Mouse (Mus musculus): Measurements from ENCODE around the gene Rnf31. TPM values are rescaled to one million over a fixed set of nuclear protein-coding genes. Genes with fewer than 3 reads are reported as not detected.

The Rnf31 gene
- total and polyA plus RNA-seq, 2 experiments from 2014 or later = 13.6 to 15.0 TPM

- TF ChIP-seq CTCF (IDR thresholded peaks at IDR 0.05; ENCODE audit: low read depth) (no peak), EP300 (IDR thresholded peaks at IDR 0.05; ENCODE audit: low read depth) (no peak)
- Histone ChIP-seq H3K4me2 (ENCODE audit: low read depth, low read length) (peak overlapping the region; percentile 96), H3K9ac (replicated peaks; ENCODE audit: low read depth, low read length) (peak overlapping the region; percentile 86), H3K4me1 (ENCODE audit: control insufficient read depth, insufficient read depth) (peaks cover 17% of the 10 kb centered on the region), H3K9me3 (replicated peaks; ENCODE audit: control insufficient read depth, low read length) (no peaks in the 10 kb centered on the region), H3K36me3 (replicated peaks; ENCODE audit: control insufficient read depth, insufficient read depth, low read length) (peaks cover 32% of the 10 kb centered on the region), H3K27ac (ENCODE audit: low read depth) (peak overlapping the region; percentile 98), H3K27me3 (ENCODE audit: control insufficient read depth, insufficient read depth, low read length) (no peaks in the 10 kb centered on the region), H3K4me3 (ENCODE audit: low read depth, low read length) (peak overlapping the region; percentile 98)
- ATAC-seq (ENCODE audit: insufficient read depth, low read depth) (no peak), DNase-seq (ENCODE audit: low spot score) (peak; percentile 26)
- WGBS = 15% methylated on average over 17 of the region's 17 CpGs
These were observed 52.9 kb downstream of the Rnf31 start for GRCm38 (mm10) chr14:55644261-55644888.

GRCm38 (mm10) chr14:55649884-55650283, 58.4 kb downstream of the Rnf31 start, which contains the start of gene Tssk4:
Tssk4 (plus strand) TSS chr14:55650184.
- no peak within 1 kb of the TSS for H3K4me3 ChIP-seq (ENCODE audit: low read depth, low read length)
- no peak for ATAC-seq (ENCODE audit: insufficient read depth, low read depth)
- peaks cover 10% of the 10 kb centered on the region; the same call in 1 of the 2 replicates for H3K36me3 ChIP-seq (replicated peaks; ENCODE audit: control insufficient read depth, insufficient read depth, low read length)
- H3K9ac ChIP-seq (replicated peaks; ENCODE audit: low read depth, low read length) = no peak within 1 kb of the TSS
- no peaks in the 10 kb centered on the region for H3K27me3 ChIP-seq (ENCODE audit: control insufficient read depth, insufficient read depth, low read length)
- 87% methylated on average over 2 of the region's 2 CpGs for WGBS
- H3K4me2 ChIP-seq (ENCODE audit: low read depth, low read length) = no peak within 1 kb of the TSS
- TF ChIP-seq CTCF (IDR thresholded peaks at IDR 0.05; ENCODE audit: low read depth) (no peak), EP300 (IDR thresholded peaks at IDR 0.05; ENCODE audit: low read depth) (no peak)
- H3K4me1 ChIP-seq (ENCODE audit: control insufficient read depth, insufficient read depth) = no peaks in the 10 kb centered on the region
- DNase-seq (ENCODE audit: low spot score) = no peak
- H3K9me3 ChIP-seq (replicated peaks; ENCODE audit: control insufficient read depth, low read length) = no peaks in the 10 kb centered on the region
- H3K27ac ChIP-seq (ENCODE audit: low read depth) = no peak within 1 kb of the TSS

GRCm38 (mm10) chr14:55651528-55651927, 60.0 kb downstream of the Rnf31 start:
- ATAC-seq (ENCODE audit: insufficient read depth, low read depth) = no peak
- Histone ChIP-seq H3K27me3 (ENCODE audit: control insufficient read depth, insufficient read depth, low read length) (no peaks in the 10 kb centered on the region), H3K27ac (ENCODE audit: low read depth) (no peak overlapping the region), H3K36me3 (replicated peaks; ENCODE audit: control insufficient read depth, insufficient read depth, low read length) (peaks cover 3% of the 10 kb centered on the region; the same call in 1 of the 2 replicates), H3K4me2 (ENCODE audit: low read depth, low read length) (no peak overlapping the region), H3K9me3 (replicated peaks; ENCODE audit: control insufficient read depth, low read length) (no peaks in the 10 kb centered on the region), H3K4me1 (ENCODE audit: control insufficient read depth, insufficient read depth) (no peaks in the 10 kb centered on the region), H3K4me3 (ENCODE audit: low read depth, low read length) (no peak overlapping the region), H3K9ac (replicated peaks; ENCODE audit: low read depth, low read length) (no peak overlapping the region)
- TF ChIP-seq CTCF (IDR thresholded peaks at IDR 0.05; ENCODE audit: low read depth) = no peak
- no peak for TF ChIP-seq EP300 (IDR thresholded peaks at IDR 0.05; ENCODE audit: low read depth)
- 74% methylated on average over 7 of the region's 7 CpGs for WGBS
- no peak for DNase-seq (ENCODE audit: low spot score)

Other genes with a start within 250 kb of the Rnf31 start
Only the 30 nearest of the 31 such genes appear.
- gene Dhrs4, start 113.0 kb upstream of the Rnf31 start, total RNA-seq (2014; rRNA removed; ENCODE audit: low replicate concordance) = 36.5 and 48.8 TPM in 2 replicates
- gene Dhrs4, start 113.0 kb upstream of the Rnf31 start, polyA plus RNA-seq (2015; fragmentation: Nextera tagmentation; extraction: Ambion mirVana) = 82.5 and 83.3 TPM in 2 replicates
- gene Carmil3, start 101.1 kb upstream of the Rnf31 start, total RNA-seq (2014; rRNA removed; ENCODE audit: low replicate concordance) = 3.4 and 6.1 TPM in 2 replicates
- 0.49 and 0.56 TPM in 2 replicates for gene Carmil3, start 101.1 kb upstream of the Rnf31 start, polyA plus RNA-seq (2015; fragmentation: Nextera tagmentation; extraction: Ambion mirVana)
- 0.08 TPM in 1 of 2 replicates, not detected in the other for gene Cpne6, start 81.3 kb upstream of the Rnf31 start, total RNA-seq (2014; rRNA removed; ENCODE audit: low replicate concordance)
- gene Cpne6, start 81.3 kb upstream of the Rnf31 start, polyA plus RNA-seq (2015; fragmentation: Nextera tagmentation; extraction: Ambion mirVana) = 0.08 and 0.26 TPM in 2 replicates
- gene Nrl, start 66.7 kb upstream of the Rnf31 start, total RNA-seq (2014; rRNA removed; ENCODE audit: low replicate concordance) = not detected in 2 replicates
- not detected in 2 replicates for gene Nrl, start 66.7 kb upstream of the Rnf31 start, polyA plus RNA-seq (2015; fragmentation: Nextera tagmentation; extraction: Ambion mirVana)
- gene Pck2, start 51.4 kb upstream of the Rnf31 start, total RNA-seq (2014; rRNA removed; ENCODE audit: low replicate concordance) = 48.3 and 85.2 TPM in 2 replicates
- 22.6 and 24.2 TPM in 2 replicates for gene Pck2, start 51.4 kb upstream of the Rnf31 start, polyA plus RNA-seq (2015; fragmentation: Nextera tagmentation; extraction: Ambion mirVana)
- 74.4 and 84.9 TPM in 2 replicates for gene Dcaf11, start 31.7 kb upstream of the Rnf31 start, total RNA-seq (2014; rRNA removed; ENCODE audit: low replicate concordance)
- gene Dcaf11, start 31.7 kb upstream of the Rnf31 start, polyA plus RNA-seq (2015; fragmentation: Nextera tagmentation; extraction: Ambion mirVana) = 75.2 and 81.6 TPM in 2 replicates
- 15.5 TPM in 1 of 2 replicates, not detected in the other for gene A730061H03Rik, start 31.3 kb upstream of the Rnf31 start, total RNA-seq (2014; rRNA removed; ENCODE audit: low replicate concordance)
- gene A730061H03Rik, start 31.3 kb upstream of the Rnf31 start, polyA plus RNA-seq (2015; fragmentation: Nextera tagmentation; extraction: Ambion mirVana) = 1.3 and 1.4 TPM in 2 replicates
- 212 and 277 TPM in 2 replicates for gene Fitm1, start 16.1 kb upstream of the Rnf31 start, total RNA-seq (2014; rRNA removed; ENCODE audit: low replicate concordance)
- 181 and 195 TPM in 2 replicates for gene Fitm1, start 16.1 kb upstream of the Rnf31 start, polyA plus RNA-seq (2015; fragmentation: Nextera tagmentation; extraction: Ambion mirVana)
- gene Psme1, start 13.6 kb upstream of the Rnf31 start, total RNA-seq (2014; rRNA removed; ENCODE audit: low replicate concordance) = 145 and 181 TPM in 2 replicates
- 250 and 254 TPM in 2 replicates for gene Psme1, start 13.6 kb upstream of the Rnf31 start, polyA plus RNA-seq (2015; fragmentation: Nextera tagmentation; extraction: Ambion mirVana)
- gene Emc9, start 6.4 kb upstream of the Rnf31 start, total RNA-seq (2014; rRNA removed; ENCODE audit: low replicate concordance) = 36.1 and 37.6 TPM in 2 replicates
- 52.9 and 54.1 TPM in 2 replicates for gene Emc9, start 6.4 kb upstream of the Rnf31 start, polyA plus RNA-seq (2015; fragmentation: Nextera tagmentation; extraction: Ambion mirVana)
- 35.3 and 352 TPM in 2 replicates for gene Psme2, start 595 bp upstream of the Rnf31 start, total RNA-seq (2014; rRNA removed; ENCODE audit: low replicate concordance)
- gene Psme2, start 595 bp upstream of the Rnf31 start, polyA plus RNA-seq (2015; fragmentation: Nextera tagmentation; extraction: Ambion mirVana) = 220 and 234 TPM in 2 replicates
- gene Irf9, start 11.9 kb downstream of the Rnf31 start, total RNA-seq (2014; rRNA removed; ENCODE audit: low replicate concordance) = 31.5 and 44.7 TPM in 2 replicates
- 11.6 and 14.2 TPM in 2 replicates for gene Irf9, start 11.9 kb downstream of the Rnf31 start, polyA plus RNA-seq (2015; fragmentation: Nextera tagmentation; extraction: Ambion mirVana)
- gene Rec8, start 26.3 kb downstream of the Rnf31 start, total RNA-seq (2014; rRNA removed; ENCODE audit: low replicate concordance) = 1.5 and 9.1 TPM in 2 replicates
- 1.9 and 2.1 TPM in 2 replicates for gene Rec8, start 26.3 kb downstream of the Rnf31 start, polyA plus RNA-seq (2015; fragmentation: Nextera tagmentation; extraction: Ambion mirVana)
- 34.9 and 49.8 TPM in 2 replicates for gene Ipo4, start 44.2 kb downstream of the Rnf31 start, total RNA-seq (2014; rRNA removed; ENCODE audit: low replicate concordance)
- 32.0 and 37.6 TPM in 2 replicates for gene Ipo4, start 44.2 kb downstream of the Rnf31 start, polyA plus RNA-seq (2015; fragmentation: Nextera tagmentation; extraction: Ambion mirVana)
- gene Gm49378, start 46.2 kb downstream of the Rnf31 start, total RNA-seq (2014; rRNA removed; ENCODE audit: low replicate concordance) = 0.15 and 6.9 TPM in 2 replicates
- 1.1 and 1.2 TPM in 2 replicates for gene Gm49378, start 46.2 kb downstream of the Rnf31 start, polyA plus RNA-seq (2015; fragmentation: Nextera tagmentation; extraction: Ambion mirVana)
- 62.8 and 83.3 TPM in 2 replicates for gene Tm9sf1, start 52.1 kb downstream of the Rnf31 start, total RNA-seq (2014; rRNA removed; ENCODE audit: low replicate concordance)
- gene Tm9sf1, start 52.1 kb downstream of the Rnf31 start, polyA plus RNA-seq (2015; fragmentation: Nextera tagmentation; extraction: Ambion mirVana) = 62.7 and 67.4 TPM in 2 replicates
- 0.12 TPM in 1 of 2 replicates, not detected in the other for gene Tssk4, start 58.5 kb downstream of the Rnf31 start, total RNA-seq (2014; rRNA removed; ENCODE audit: low replicate concordance)
- gene Tssk4, start 58.5 kb downstream of the Rnf31 start, polyA plus RNA-seq (2015; fragmentation: Nextera tagmentation; extraction: Ambion mirVana) = 0.25 and 0.31 TPM in 2 replicates
- 62.4 and 66.0 TPM in 2 replicates for gene Mdp1, start 68.8 kb downstream of the Rnf31 start, total RNA-seq (2014; rRNA removed; ENCODE audit: low replicate concordance)
- 98.6 and 104 TPM in 2 replicates for gene Mdp1, start 68.8 kb downstream of the Rnf31 start, polyA plus RNA-seq (2015; fragmentation: Nextera tagmentation; extraction: Ambion mirVana)
- 27.4 and 31.8 TPM in 2 replicates for gene Gmpr2, start 80.2 kb downstream of the Rnf31 start, total RNA-seq (2014; rRNA removed; ENCODE audit: low replicate concordance)
- 27.7 and 29.2 TPM in 2 replicates for gene Gmpr2, start 80.2 kb downstream of the Rnf31 start, polyA plus RNA-seq (2015; fragmentation: Nextera tagmentation; extraction: Ambion mirVana)
- gene Nedd8, start 80.4 kb downstream of the Rnf31 start, total RNA-seq (2014; rRNA removed; ENCODE audit: low replicate concordance) = 137 and 141 TPM in 2 replicates
- 460 and 483 TPM in 2 replicates for gene Nedd8, start 80.4 kb downstream of the Rnf31 start, polyA plus RNA-seq (2015; fragmentation: Nextera tagmentation; extraction: Ambion mirVana)
- 11.9 and 20.2 TPM in 2 replicates for gene Tinf2, start 90.1 kb downstream of the Rnf31 start, total RNA-seq (2014; rRNA removed; ENCODE audit: low replicate concordance)
- 15.9 and 17.1 TPM in 2 replicates for gene Tinf2, start 90.1 kb downstream of the Rnf31 start, polyA plus RNA-seq (2015; fragmentation: Nextera tagmentation; extraction: Ambion mirVana)
- 0.85 and 1.3 TPM in 2 replicates for gene Tgm1, start 122.2 kb downstream of the Rnf31 start, total RNA-seq (2014; rRNA removed; ENCODE audit: low replicate concordance)
- 0.11 and 0.27 TPM in 2 replicates for gene Tgm1, start 122.2 kb downstream of the Rnf31 start, polyA plus RNA-seq (2015; fragmentation: Nextera tagmentation; extraction: Ambion mirVana)
- gene Rabggta, start 130.6 kb downstream of the Rnf31 start, total RNA-seq (2014; rRNA removed; ENCODE audit: low replicate concordance) = 35.6 and 36.8 TPM in 2 replicates
- gene Rabggta, start 130.6 kb downstream of the Rnf31 start, polyA plus RNA-seq (2015; fragmentation: Nextera tagmentation; extraction: Ambion mirVana) = 20.8 and 21.8 TPM in 2 replicates
- gene Dhrs1, start 154.0 kb downstream of the Rnf31 start, total RNA-seq (2014; rRNA removed; ENCODE audit: low replicate concordance) = 51.9 and 58.1 TPM in 2 replicates
- 62.9 and 65.0 TPM in 2 replicates for gene Dhrs1, start 154.0 kb downstream of the Rnf31 start, polyA plus RNA-seq (2015; fragmentation: Nextera tagmentation; extraction: Ambion mirVana)
- gene Nop9, start 154.0 kb downstream of the Rnf31 start, total RNA-seq (2014; rRNA removed; ENCODE audit: low replicate concordance) = 20.2 and 26.3 TPM in 2 replicates
- 13.1 and 14.2 TPM in 2 replicates for gene Nop9, start 154.0 kb downstream of the Rnf31 start, polyA plus RNA-seq (2015; fragmentation: Nextera tagmentation; extraction: Ambion mirVana)
- gene Cideb, start 166.8 kb downstream of the Rnf31 start, total RNA-seq (2014; rRNA removed; ENCODE audit: low replicate concordance) = 0.31 and 0.34 TPM in 2 replicates
- gene Cideb, start 166.8 kb downstream of the Rnf31 start, polyA plus RNA-seq (2015; fragmentation: Nextera tagmentation; extraction: Ambion mirVana) = 2.8 and 3.6 TPM in 2 replicates
- gene Ltb4r2, start 169.7 kb downstream of the Rnf31 start, total RNA-seq (2014; rRNA removed; ENCODE audit: low replicate concordance) = not detected in 2 replicates
- gene Ltb4r2, start 169.7 kb downstream of the Rnf31 start, polyA plus RNA-seq (2015; fragmentation: Nextera tagmentation; extraction: Ambion mirVana) = 0.10 and 0.22 TPM in 2 replicates
- gene Ltb4r1, start 174.3 kb downstream of the Rnf31 start, total RNA-seq (2014; rRNA removed; ENCODE audit: low replicate concordance) = 0.62 TPM in 1 of 2 replicates, not detected in the other
- 0.38 and 0.40 TPM in 2 replicates for gene Ltb4r1, start 174.3 kb downstream of the Rnf31 start, polyA plus RNA-seq (2015; fragmentation: Nextera tagmentation; extraction: Ambion mirVana)
- 16.2 and 17.4 TPM in 2 replicates for gene Adcy4, start 192.4 kb downstream of the Rnf31 start, total RNA-seq (2014; rRNA removed; ENCODE audit: low replicate concordance)
- gene Adcy4, start 192.4 kb downstream of the Rnf31 start, polyA plus RNA-seq (2015; fragmentation: Nextera tagmentation; extraction: Ambion mirVana) = 10.6 TPM in 2 replicates
- gene Ripk3, start 197.2 kb downstream of the Rnf31 start, total RNA-seq (2014; rRNA removed; ENCODE audit: low replicate concordance) = 8.5 and 16.3 TPM in 2 replicates
- gene Ripk3, start 197.2 kb downstream of the Rnf31 start, polyA plus RNA-seq (2015; fragmentation: Nextera tagmentation; extraction: Ambion mirVana) = 9.3 and 9.4 TPM in 2 replicates

Data from heart, postnatal 0 days (tissue).